Mouse (Mus musculus): ENCODE measurements around the gene Gng7.

Gng7 gene

DNA sequence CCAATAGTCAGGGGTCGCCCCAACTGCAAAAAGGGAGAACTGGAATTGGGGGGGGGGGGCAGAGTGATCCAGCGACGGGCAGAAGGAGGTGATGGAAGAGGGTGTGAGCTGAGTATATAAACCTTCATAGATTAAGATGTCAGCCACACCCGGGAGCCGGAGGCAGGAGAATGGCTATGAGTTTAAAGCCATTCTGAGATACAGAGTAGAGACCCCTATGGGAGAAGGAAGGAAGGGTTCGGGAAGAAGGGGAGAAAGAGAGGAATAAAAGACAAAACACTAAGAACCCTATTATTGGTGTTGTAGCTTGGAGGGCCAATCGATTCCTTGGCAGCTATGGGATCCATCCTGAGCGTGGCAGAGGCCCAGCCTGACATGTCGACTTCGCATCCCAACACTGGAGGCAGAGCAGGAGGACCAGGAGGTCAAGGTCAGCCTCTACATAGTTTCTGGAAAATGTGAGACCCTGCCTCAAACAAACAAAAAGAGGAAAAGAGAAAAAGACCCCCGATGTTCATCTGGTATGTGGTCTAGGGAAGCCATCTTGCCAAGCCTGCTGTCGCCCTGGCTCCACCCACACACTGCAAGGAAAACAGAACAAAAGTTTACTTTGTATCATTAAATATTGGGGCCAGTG lies 11.0 kb upstream of the Gng7 start, which contains the start of gene Diras1:
Gene Diras1 (minus strand): TSS at position 24 of the 637 bp plus-strand sequence.
- no peak for DNase-seq (ENCODE audit: low read depth, low spot score)

DNA sequence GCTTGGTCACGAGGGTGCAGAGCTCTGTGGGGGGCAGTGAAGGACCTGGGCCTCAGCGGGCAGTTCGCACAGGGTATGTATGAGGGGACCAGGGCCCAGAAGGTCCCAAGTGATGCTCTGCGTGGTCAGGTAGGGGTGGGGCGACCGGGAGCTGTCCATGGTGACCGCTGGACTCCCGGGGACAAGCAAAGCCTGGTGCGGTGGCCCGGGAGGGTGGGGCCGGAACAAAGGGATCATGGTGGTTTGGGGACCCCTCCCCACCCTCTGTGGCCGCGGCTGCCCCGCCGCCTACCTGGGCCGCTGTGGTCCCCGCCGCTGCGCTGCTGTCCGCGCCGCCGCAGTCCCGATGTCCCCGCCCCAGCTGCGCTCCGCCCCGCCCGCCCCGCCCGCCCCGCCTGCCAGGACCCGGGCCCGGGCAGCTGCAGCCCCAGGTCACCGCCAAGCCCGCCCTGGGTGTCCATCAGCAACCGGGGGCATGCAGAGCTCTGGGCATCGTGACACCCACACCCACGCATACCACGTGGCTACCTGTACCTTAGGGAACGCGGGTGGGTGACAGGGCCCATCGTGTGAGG lies 10.4 kb upstream of the Gng7 start:
- no peak for DNase-seq (ENCODE audit: low read depth, low spot score)

DNA sequence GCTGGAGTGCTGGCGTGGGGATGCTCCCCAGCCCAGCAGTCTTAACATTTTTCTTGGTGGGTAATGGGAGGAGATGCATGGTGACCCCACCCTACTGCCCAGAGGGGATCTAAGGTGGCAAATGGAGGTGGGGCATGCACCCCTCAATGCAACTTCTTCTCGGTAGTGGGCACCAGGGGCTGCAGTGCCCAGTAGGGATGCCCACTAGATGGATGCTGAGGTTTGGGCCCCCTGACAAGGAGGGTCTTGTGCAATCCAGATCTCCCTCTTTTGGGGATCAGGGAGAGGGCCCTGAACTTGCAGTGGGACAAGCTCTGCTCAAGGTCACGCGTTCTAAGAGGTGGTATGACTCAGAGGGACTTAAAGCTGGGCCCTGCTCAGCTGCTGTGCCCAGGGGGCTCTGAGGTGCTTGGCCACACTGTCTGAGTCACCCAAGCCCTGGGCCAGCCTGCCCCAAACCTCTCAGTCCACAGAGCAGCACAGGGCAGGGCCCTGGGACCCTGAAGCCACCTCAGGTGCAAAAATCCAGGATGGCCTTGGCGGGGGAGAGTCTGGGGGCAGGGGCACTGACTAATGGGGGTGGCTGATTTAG lies 9.7 kb upstream of the Gng7 start:
- no peak for DNase-seq (ENCODE audit: low read depth, low spot score)

DNA sequence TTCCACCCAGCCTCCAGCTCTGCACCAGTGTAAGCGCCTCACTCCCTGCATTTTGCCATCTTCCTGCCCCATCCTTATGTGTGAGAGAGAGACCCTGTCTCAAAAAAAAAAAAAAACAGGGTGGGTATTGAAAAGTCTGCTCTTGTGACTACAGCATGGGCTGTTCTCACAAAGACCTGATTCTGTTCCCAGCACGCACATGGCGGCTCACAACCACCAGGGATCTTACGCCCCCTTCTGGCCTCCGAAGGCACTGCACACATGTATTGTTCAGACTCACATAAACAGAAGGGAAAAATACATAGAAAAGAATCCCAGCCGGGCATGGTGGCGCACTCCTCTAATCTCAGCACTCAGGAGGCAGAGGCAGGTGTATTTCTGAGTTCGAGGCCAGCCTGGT lies 8.0 kb upstream of the Gng7 start:
- no peak for DNase-seq (ENCODE audit: low read depth, low spot score)

DNA sequence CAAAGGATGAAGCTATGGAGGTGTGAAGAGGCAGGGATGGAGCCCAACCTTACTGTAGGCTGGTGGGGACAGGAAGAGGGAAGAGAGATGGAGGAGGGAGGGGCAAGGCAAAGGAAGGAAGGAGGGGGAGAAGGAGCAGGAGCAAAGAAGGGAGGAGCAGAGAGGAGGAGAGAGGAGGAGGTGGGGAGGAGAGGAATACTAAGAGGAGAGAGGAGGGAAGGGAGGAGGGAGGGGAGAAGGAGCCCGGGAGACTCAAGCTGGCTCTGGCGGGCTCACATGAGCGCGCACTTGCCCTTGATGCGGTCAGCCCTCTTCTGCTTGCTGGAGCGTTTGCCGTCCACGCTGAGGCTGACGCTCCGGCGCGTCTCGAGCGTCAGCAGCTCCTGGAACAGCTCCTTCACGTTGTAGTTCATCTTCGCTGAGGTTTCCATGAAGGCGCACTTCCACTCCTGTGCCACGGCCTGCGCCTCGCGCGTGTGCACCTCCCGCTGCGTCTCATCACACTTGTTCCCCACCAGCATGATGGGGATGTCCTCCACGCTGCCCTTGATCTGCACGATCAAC lies 6.9 kb upstream of the Gng7 start:
- no peak for DNase-seq (ENCODE audit: low read depth, low spot score)

DNA sequence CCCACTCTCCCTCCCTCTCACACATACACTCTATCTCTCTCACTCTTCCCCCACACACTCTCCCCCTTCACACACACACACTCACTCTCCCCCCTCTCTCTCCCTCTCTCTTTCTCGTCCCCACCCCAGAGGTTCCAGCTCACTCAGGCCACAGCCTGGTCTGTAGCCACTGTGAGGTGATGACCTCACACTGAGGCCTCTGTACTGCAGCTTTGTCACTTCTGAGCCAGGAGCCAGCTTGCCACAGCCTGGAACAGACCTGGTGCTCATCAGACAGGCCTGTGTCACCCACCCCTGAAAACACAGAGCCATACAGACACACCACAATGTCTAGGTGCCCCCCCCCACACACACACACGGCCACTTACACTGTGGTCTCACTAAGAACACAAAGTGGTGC lies 5.5 kb upstream of the Gng7 start:
- DNase-seq (ENCODE audit: low read depth, low spot score): no peak

DNA sequence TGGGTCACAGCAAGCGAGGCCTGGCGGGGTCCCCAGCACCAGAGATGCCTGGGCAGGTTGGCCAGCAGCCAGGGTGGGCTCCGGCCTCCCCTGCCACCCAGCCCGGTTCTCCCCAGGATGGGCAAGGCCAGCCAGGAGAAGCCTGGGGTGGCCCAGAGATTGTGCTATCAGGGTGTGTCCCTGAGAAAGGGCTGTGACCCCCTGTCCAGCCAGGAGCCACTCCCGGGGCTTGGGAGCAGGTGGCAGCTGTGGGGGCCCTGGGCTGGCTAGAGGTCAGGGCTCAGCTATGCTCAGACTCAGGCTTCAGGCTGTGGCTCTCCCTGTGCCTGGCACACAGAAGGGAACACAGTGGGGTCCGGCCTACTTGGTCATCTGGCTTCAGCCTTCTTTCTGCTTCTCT lies 4.9 kb upstream of the Gng7 start:
- no peak for DNase-seq (ENCODE audit: low read depth, low spot score)

DNA sequence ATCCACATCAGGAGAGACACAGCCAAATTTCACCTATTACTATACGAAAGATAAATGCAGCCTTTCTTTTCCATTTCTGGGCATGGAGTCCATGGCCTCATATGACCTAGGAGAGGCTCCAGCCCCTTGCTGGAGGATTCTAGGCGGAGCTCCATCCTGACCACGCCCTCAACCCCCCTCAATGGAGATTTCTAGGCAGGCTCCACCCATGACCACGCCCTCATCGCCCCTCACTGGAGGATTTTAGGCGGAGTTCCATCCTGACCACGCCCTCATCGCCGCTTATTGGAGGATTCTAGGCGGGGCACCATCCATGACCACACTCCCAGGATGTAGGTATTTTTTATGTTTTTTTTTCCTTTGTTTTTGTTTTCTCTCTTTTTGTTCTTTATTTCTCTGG lies 3.6 kb upstream of the Gng7 start:
- DNase-seq (ENCODE audit: low read depth, low spot score): no peak

DNA sequence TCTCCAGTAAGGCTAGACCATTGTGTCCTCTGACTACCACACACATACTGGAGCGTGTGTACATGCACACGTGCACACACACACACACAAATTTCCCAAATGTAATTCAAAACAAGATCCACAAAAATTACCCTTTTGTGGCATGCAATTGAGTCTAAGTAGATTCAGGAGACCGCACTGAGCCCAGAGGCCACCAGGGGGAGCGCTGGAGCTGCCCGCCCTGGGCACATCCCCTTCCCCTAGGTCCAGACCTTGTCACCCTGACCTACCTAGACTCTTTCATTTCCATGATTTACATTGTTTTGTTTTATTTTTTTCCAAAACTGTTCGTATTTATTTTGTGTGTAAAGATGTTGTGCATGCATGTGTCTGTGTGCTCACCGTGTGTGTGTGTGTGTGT lies 1.9 kb upstream of the Gng7 start:
- no peak for DNase-seq (ENCODE audit: low read depth, low spot score)

DNA sequence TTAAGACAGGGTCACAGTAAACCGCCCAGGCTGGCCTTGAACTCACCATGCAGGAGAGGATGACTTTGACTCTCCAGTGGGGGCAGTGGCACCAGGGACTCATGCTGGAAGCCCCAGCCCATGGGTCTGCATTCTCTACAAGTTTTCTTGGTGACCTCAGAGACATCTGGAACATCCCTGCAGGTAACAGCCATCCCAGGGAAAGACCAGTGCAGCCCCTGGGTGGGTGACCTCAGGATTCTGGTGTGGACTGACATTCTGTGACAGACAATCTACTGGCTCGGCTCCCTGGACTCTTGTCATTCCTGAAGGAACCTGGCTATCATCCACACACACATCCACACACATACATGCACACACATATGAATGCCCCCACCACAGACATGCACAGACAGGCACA lies 921 bp upstream of the Gng7 start:
- DNase-seq (ENCODE audit: low read depth, low spot score): no peak

DNA sequence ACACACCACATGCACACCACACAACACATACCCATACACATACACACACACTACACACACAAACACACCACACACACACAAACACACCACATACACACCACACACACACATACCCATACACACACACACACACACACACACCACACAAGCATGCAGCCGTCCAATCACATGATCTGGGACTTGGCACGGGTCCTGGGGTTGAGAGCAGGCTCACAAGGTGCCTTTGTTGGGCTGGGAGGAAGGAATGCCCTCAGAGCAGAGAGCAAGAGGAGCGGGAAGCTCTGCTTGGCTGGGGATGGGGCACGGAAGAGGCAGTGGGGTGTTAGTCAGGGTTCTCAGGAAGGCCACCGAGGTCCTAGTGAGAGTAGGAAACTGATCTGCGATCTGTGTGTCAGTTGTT lies 3.9 kb downstream of the Gng7 start:
- DNase-seq (ENCODE audit: low read depth, low spot score): no peak

DNA sequence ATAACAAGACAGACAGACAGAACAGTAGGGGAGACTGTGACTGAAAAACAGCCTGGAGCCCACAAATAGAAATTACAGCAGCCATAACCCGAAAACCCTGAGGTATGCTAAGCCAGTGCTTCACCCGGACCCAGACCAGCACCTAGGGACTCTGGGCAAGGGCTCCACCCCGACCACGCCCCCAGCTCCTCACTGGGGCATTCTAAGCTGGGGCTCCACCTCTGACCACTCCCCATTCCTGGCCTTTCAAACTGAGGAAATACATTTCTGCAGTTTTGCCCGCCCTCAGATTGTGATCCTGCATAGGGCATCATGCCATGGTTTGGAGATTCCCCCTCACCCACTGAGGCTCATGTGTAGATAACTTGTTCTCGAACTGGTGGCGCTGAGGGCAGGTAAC lies 7.5 kb downstream of the Gng7 start:
- no peak for DNase-seq (ENCODE audit: low read depth, low spot score)

DNA sequence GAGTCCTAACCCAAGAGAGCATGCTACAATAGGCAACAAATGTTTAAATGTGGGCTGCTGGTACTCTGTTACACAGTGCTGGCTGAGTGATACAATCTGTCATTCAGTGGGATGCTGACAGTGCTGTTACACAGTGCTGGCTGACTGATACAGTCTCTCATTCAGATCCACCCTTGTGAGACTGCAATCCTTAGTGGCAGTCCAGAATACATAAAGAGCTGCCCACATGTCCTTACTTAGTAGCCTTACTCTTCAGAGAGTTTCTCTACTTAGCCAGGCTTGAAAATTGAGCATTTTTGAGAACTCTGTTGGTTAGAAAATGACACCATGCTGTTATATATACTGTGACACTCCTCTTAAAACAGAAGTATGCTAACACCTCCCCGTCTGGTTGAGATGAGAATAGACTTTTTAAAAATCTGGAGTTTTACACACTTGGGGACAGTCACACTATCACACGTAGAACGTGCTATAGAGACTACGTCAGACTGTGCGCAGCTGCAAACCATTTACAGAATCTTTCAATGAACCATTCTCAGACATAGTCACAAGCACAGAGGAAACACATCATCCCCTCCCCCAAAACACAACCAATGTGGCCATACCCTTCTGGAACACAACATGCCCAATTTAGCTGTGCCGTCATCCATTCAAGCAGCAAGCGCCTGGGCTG lies 8.6 kb downstream of the Gng7 start:
- no peak for DNase-seq (ENCODE audit: low read depth, low spot score)

DNA sequence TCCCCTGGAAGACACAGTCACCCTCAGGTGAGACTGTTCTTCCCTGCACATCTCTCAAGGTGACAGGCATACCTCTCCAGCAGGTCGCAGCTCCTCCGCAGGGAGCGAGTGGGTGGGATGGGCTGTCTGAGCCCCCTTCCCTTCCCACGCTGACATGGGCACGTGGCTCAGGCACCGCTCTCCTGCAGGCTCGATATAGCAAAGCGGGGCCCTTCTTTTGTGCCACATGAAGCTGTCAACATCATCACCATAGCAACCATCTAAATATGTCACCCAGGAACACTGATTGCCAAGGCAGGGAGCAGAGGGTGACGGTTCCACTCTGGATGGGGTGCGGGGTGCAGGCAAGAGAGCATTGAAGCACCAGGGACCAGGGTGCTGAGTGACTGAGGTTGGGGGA lies 13.6 kb downstream of the Gng7 start:
- no peak for DNase-seq (ENCODE audit: low read depth, low spot score)

DNA sequence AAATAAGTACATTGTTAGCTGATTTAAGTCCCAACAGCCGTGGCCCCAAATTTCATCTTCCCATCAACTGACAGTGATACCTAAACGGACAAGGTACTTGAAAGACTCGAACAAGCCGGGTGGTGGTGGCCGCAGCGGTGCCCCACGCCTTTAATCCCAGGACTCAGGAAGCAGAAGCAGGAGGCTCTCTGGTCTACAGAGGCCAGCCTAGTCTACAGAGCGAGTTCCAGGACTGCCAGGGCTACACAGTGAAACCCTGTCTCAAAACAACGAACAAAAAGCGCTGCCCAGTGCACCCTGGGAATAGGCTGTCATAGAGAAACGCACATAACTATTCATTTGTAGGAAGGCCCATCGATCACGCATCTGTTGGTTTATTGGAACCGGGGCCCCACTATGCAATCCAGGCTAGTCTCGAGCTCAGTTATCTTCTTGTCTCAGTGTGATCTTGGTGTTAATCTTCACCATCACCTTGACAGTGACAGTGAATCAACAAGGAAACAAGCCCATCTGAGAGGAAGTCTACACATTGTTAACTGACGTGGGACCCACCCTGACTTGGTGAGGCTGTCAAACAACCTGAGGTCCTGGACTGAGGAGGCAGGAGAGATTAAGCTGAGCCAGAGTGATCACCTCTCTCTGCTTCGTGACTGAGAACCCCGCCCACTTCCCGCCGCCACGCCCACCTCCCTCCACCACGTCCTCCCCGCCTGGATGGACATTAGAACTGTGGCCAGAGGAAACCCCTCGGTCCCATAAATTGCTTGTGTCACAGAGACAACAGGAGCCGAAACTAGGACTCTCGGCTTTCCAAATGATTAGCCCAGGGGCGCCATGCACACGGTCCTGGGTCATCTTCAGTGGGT lies 14.3 kb downstream of the Gng7 start:
- no peak for DNase-seq (ENCODE audit: low read depth, low spot score)

DNA sequence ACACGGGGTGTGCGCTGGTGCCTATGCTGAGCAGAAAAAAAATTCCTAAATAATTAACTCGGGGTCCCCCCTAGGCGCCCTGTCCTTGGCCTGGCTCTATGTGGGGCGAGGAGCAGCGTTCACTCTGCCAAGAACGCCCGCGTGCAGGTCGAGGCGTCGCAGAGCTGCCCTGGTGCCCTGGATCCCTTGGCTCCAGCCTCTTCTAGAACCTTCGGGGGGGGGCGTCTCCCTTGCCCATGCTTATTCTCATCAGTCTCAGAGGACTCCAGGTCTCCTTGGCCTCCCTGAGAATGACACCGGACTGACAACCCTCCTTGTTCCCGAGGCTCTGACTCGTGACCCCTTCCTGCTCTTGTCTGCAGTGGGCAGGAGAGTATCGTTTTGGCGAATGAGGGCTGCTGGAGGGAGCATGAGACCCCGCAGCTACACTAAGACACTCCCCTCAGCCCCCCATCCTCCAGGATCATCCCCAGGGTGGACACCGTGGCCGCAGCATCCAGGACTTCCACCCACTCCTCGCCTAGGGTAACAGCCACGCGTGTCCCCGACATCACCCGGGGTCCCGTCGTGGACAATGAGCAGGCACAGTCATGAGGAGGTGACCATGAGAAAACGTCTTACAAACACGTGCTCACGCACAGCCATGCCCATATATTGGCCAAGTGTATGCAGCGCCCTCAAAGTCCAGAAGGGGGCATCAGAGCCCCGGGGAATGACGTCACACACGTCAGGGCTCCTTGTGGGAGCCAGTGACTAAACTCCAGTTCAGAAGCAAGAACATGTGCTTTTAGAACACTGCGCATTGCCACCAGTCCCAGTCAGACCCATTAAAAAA lies 15.2 kb downstream of the Gng7 start:
- DNase-seq (ENCODE audit: low read depth, low spot score): peak; percentile 64

DNA sequence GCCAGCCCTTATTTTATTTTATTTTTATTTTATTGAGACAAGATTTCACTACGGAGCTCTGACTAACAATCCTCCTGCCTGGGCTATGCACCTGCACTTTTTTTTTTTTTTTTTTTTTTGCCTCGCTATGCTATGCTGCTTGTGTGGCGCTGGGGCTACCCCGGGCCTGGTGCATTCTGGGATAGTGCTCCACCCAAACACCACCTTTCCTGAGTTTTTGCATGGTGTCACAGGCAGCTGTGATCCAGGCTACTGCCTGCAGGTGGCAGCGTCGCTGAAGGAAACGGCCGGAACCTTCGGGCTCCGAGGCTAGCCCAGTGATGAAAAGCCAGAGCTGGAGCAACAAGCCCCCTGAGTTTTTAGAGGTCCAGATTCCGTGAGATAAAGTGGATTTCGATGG lies 16.0 kb downstream of the Gng7 start:
- no peak for DNase-seq (ENCODE audit: low read depth, low spot score)

DNA sequence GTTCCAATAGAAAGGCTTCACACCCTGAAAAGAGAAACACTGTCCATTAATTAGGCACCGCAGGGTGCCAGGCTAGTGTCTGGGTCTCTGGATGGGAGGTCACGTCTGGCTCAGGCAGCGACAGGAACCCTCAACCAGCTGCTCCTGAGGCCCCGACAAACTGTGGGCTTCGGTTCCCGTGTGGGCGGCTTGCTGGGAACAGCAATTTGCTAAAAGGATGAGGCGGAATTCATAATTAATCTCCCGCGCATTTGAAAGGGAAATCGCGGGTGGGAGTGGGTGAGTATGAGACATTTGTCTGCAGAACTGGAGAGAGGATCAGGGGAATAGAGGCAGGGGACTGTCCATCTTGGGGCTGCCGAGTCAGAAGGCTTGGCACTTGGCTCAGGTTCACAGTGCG lies 16.7 kb downstream of the Gng7 start:
- DNase-seq (ENCODE audit: low read depth, low spot score): no peak

DNA sequence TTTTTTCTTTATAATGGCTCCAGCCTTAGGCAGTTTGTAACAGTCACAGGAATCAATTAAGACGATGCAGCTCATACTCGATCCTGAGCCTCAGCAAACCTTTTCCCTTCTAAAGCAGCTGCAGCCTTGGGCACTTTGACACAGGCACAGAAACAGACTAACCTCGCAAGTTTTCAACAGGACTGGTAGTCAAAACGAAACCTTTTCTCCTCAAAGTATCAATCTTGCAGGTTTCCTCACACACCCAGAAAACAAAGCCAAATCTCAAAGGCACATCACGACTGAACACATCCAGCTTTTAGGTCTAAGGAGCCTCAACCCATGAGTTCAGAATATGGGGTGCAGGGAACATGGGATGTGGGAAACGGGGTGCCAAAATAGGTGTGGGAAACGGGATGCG lies 17.4 kb downstream of the Gng7 start:
- no peak for DNase-seq (ENCODE audit: low read depth, low spot score)

DNA sequence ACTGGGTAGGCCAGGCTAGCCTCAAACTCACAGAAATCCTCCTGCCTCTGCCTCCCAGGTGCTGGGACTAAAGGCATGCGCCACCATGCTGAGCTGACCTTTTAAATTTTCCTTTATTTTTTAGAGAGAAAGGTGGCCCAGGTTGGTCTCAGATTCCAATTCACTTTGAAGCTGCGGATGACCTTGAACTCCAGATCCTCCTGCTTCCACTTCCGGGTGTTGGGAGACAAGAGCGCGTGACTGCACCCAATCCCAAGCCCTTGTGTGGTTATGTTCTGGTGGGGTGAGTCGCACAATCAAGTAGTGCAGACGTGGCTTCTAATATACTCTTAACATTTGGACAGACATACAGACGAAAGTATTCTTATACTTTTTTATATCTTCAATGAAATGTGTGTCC lies 18.2 kb downstream of the Gng7 start:
- DNase-seq (ENCODE audit: low read depth, low spot score): no peak

DNA sequence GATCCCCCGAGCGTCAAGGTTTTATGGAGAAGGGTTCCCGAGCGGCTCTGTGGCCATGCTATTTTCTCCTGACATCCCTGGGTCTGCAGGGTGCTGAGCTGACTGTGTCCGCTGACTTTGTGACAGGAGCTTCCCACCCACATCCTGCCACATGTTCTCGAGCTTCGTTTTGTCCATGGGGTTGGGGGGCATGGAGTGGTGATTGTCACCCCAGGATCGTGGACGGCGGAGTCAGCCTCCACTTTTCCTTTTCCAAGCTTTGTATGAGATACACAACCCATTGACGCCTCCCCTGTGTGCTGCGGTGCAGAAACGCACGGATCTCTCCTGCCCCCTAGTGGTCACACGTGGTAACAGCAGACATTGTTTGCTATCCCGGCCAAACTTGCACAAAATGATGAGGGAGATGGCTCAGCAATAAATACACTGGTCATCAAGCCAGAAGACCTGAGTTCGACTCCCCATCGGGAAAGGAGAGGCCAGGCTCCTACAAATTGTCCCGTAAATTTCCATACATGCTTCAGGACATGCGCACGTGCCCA lies 19.6 kb downstream of the Gng7 start:
- DNase-seq (ENCODE audit: low read depth, low spot score): peak; percentile 43
